Mouse (Mus musculus) adrenal gland, postnatal 0 days (tissue): ENCODE measurements around the gene Pnpla7. TPM values are rescaled to one million over a fixed set of nuclear protein-coding genes. Genes with fewer than 3 reads are reported as not detected.

Experiments used
- microRNA-seq: library from miRNA; unstranded; fragments of <30 nt; microRNA quantifications from one replicate; pipeline ENCODE4, GENCODE M21; 2016; ENCODE audit warnings: borderline replicate concordance; ENCODE audit not compliant: insufficient number of aligned reads
- polyA plus RNA-seq: library from polyadenylated mRNA; unstranded; fragments of >200 nt; fragmentation: Nextera tagmentation; extraction: Ambion mirVana; gene quantifications from 2 replicates; pipeline ENCODE4 v1.2.1, GENCODE M21; 2015

Gene Pnpla7
- polyA plus RNA-seq, result 10.8 and 21.4 TPM in 2 replicates

DNA sequence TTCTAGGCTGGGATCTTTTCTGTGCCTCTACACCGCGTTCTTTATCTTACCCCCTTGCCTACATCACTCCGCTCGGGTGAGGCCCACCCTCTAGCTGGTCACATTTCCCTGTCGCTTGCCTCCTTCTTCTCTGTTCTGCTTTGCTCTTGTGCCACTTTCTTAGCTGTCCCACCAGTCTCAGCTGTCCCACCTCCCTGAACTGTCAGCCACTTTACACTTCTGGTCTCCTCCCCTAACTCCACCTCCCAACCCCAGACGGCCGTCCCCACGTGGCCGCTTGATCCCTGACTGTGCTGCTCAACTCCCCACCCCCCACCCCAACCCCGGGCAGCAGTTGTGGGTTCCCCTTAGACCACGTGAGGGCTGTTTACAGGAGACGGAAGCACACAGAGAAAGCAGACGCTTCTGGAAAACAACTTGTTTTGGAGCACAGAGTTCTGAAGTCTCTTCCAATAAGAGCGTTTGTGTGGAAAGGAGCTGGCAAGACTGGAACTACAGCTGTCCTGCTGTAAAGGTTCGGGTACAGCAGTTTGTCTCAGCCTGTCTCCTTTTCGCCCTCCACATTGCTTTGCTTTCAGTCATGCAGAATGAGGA, at the start of gene Pnpla7:
TSS of gene Pnpla7 (plus strand) at position 330 of the 594 bp plus-strand sequence.

DNA sequence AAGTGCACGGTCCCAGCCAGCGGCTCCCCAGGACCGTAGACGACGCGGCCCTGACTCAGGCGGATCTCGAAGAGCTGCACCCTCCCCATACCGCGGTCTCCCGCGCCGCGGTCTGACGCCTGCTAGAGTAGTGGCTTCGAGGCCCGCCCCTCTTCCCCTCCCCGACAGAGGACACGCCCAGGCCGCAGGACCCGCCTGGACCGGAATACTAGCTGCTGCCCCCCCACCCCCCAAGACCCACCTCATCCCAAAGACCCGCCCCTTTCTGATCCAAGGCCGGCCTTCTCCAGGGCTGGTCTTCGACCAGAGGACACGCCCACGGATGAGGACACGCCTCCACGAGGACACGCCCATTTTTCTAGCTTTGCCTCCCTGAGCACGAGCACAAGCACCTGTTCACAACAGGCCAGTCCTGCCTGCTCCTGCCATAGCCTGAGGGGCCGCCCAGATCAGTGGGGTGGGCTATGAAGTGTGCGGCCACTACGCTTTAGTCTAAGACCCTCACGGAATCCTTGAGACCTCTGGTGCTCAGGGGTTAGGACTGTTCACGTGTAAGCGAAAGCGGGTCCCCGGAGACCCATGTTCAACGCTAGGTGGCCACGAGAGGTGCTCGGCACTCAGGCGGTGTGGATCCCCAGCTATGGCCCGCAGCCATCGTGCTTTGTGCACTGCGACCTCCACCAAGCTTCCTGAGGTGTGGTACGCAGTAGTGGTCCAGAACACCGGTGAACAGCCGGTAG, 40.6 kb upstream of the Pnpla7 start, which contains the start of gene Arrdc1:
TSS of gene Arrdc1 (minus strand) at position 196 of the 740 bp plus-strand sequence.

DNA sequence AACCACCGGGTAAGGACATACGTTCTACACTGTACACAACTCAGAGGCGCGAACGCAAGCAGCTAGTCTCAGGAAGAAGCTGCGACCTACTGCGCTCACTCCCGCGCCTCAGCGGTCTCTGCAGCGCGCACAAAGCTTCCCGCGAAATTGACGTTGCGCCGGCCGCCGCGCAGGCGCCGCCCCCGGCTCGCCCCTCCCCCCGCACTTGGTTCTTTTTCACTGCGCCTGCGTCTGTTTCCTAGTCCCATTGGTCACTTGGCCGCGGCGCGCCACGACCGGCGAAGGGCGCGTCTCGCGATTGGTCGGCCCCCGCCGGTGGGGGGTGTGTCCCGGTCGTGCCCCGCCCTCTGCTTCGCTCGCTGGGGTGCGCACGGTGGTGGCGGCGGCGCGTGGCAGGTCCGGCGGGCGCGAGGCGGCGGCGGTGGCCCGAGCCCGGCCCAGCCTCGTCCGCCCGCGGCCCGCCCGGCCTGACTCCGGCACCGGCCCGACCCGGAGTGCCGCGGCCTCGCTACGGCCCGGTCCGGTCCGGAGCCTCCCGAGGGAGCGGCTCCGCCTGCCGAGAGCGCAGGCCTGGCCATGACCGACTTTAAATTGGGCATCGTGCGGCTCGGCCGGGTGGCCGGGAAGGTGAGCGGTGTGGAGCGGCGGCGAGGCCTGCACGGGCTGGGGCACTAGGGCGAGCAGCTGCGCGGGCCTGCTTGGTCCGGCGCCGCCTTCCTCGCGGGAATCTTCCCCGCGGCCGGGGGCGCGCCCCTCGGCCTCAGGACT, 26.2 kb upstream of the Pnpla7 start, which contains the start of gene Zmynd19:
TSS of gene Zmynd19 (plus strand) at position 372 of the 768 bp plus-strand sequence.

DNA sequence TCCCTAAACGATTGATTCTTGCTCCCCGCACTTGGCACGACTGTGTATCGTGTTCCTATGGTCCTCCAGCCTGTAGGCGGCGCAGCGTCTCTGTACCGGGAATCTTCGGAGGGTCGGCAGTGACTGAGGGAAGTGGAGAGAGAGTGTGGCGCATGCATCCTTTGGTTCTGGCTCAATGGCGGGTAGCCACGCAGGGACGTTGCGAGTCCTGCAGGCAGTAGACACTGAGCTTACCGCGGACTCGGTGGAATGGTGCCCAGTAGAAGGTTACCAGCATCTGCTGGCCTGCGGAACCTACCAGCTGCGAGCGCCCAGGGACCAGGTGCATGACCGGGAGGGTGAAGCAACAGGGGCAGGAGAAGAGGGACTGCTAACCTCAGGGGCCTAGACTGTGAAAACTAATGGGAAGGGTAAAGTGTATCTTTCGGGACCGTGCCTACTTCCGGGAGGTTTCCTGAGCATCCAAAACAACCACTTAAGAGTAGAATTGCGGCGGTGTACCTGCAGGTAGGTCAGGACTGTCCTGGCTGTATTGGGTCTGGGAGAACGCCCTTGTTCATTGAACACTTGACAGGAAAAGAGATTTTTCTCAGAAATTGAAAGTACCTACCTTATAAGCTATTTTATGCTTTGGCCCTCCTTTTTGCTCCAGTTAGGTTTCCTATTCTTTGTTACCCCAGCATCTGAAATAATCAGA, 13.4 kb upstream of the Pnpla7 start, which contains the start of gene Dph7:
TSS of gene Dph7 (plus strand) at position 97 of the 697 bp plus-strand sequence.

DNA sequence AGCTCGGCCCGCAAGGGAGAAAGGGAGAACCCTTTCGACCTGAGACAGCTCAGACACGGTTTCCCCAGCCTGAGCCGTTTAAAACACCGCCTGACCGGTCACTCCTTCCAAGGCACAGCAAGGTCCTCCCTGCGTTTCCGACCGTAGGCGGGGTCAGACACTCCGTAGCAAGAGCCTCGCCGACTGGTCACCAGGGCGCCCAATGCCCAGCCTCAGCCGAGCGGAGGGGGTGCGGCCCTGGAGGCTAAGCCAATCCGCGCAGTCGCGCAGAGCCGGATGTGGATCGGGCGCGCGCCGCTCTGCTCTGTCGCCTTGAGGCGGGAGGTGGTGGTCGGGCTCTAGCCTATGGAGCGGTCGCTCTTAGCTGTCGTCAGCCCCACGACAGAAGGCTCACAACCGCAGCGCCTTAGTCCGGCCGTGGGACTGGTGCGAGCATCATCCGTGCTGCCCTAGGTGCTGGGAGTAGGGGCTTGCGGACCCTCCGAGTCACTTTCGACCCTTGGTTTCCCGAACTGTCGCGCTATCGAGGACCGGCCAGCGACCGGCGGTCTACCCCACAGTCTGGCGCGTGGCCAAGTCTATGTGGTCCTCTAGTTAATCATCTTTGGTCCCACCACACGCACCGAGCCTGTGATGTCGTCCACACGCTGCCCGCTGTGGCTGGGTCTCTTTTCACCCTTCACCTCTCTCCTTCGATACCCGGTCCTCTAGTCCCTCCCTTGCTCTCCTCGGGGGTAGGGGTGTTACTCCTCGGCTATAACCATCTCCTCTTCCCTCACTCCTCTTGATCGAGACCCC, 728 bp upstream of the Pnpla7 start, which contains the start of gene Mrpl41:
TSS of gene Mrpl41 (minus strand) at position 193 of the 798 bp plus-strand sequence.

DNA sequence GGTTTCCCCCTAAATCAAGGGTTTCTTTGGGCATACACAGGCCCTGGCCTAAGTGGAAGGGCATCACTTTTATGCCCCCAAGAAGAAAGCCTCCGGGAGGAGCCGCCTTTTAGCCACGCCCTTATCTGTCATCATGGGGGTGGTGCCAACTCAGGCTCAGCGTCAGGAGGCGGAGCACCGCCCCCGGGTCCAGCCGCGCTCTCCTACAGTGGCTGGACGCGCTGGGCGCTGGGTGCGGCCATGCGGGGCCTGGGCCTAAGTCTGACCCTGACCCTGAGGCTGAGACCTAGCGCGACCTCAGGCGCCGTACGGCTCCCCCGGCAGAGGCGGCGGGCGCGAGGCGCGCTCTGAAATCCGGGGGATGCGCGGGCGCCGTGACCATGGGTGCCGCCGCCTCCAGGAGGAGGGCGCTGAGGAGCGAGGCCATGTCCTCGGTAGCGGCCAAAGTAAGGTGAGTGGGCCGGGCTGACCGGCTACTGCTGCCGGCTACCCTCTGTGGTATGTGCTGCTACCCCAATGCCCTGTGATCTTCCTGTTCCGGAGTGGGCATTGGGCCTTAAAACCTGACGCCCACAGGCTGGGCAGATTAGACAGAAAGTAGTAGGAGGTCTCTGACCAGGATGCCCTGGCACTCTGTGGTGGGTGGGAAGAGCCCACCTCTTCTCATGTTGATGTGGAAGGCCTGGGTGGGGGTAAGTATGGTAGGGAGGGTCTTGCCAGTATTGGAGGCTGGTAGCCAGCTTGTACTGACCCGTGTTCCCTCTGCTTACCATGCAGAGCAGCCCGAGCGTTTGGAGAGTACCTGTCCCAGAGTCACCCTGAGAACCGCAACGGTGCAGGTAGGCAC, 78.6 kb downstream of the Pnpla7 start, which contains the start of gene Nsmf:
TSS of gene Nsmf (plus strand) at position 135 of the 847 bp plus-strand sequence.

DNA sequence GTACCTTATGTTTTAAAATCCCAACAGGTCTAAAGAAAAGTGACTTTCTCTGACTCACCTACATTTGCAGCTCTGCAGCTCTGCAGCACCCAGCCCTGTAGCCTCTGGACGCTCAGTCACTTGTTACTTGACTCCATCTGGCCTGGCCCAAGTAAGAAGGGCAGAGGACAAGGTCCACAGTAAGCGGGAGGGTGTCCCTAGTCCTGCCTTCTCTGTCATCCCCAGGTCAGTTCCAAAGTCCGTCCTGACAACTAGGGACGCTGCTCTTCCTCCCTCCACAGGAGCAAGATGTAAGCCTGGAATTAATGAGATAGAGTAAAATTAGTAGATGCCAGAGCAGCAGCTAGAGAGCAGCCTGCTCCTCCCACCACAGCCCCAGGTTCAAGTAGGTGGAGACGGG, 104.2 kb downstream of the Pnpla7 start, which contains the start of gene Entpd8:
TSS of gene Entpd8 (plus strand) at position 229 of the 400 bp plus-strand sequence.

DNA sequence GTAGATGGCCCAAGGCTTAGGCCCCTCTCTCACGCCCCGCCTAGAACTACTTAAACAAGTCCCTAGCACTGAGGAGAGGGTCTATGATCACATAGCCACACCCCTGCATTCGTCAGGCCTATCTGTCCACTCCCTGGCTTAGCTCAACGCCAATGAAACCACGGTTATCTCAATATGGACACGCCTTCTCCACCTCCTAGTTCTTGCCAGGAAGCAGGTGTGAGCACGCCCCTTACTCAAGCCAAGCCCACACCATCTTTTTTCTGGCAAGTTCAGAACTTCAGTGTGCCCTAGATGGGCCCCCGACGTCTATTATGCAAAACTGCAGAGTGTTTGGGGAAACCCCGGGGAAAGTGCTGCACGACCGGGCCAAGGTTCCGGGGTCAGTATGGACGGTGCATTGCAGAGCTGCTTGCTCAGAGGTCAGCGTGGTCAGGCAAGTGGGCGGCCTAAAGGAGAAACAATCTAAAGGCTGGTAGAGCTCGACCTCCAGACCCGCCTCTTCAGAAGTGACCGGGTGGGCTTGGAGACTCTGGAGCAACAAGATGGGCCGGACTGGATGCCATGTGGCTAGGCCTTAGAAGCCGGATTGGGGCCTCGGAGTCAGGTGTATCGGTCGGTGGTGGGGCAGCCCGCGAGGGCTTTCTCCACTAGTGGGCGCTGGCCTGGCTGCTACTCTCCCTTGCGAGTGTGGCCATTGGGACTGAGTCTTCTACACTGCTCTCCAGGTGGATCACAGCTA, 119.4 kb downstream of the Pnpla7 start, which contains the start of gene Noxa1:
TSS of gene Noxa1 (minus strand) at position 41 of the 742 bp plus-strand sequence.

Small RNAs within 50 kb of the gene (microRNA-seq; reads per million reads assigned to microRNA genes)
- gene Gm22875 (not detected), gene Gm24328 (not detected), gene Mir7664 (not detected)

Other genes with a start within 250 kb of the Pnpla7 start
- gene Cacna1b, start 212.9 kb upstream of the Pnpla7 start, polyA plus RNA-seq, result 1.2 and 2.8 TPM in 2 replicates
- gene Ehmt1, start 56.4 kb upstream of the Pnpla7 start, polyA plus RNA-seq, result 25.3 and 32.7 TPM in 2 replicates
- 26.7 and 33.1 TPM in 2 replicates for gene Arrdc1, start 40.8 kb upstream of the Pnpla7 start, polyA plus RNA-seq
- gene Zmynd19, start 26.2 kb upstream of the Pnpla7 start, polyA plus RNA-seq, result 8.9 and 9.8 TPM in 2 replicates
- gene Dph7, start 13.6 kb upstream of the Pnpla7 start, polyA plus RNA-seq, result 15.2 and 25.2 TPM in 2 replicates
- 270 and 363 TPM in 2 replicates for gene Mrpl41, start 935 bp upstream of the Pnpla7 start, polyA plus RNA-seq
- gene Nsmf, start 78.3 kb downstream of the Pnpla7 start, polyA plus RNA-seq, result 54.6 and 57.0 TPM in 2 replicates
- gene Entpd8, start 104.3 kb downstream of the Pnpla7 start, polyA plus RNA-seq, result 0.36 and 0.76 TPM in 2 replicates
- gene Noxa1, start 119.1 kb downstream of the Pnpla7 start, polyA plus RNA-seq, result 0.17 TPM in 2 replicates
- gene Nrarp, start 204.7 kb downstream of the Pnpla7 start, polyA plus RNA-seq, result 5.6 and 6.7 TPM in 2 replicates
- gene Tor4a, start 220.9 kb downstream of the Pnpla7 start, polyA plus RNA-seq, result 14.6 and 20.3 TPM in 2 replicates
- gene Nelfb, start 235.5 kb downstream of the Pnpla7 start, polyA plus RNA-seq, result 47.4 and 61.9 TPM in 2 replicates
- not detected in 2 replicates for gene Stpg3, start 238.6 kb downstream of the Pnpla7 start, polyA plus RNA-seq
- 0.12 and 0.58 TPM in 2 replicates for gene Fam166a, start 242.7 kb downstream of the Pnpla7 start, polyA plus RNA-seq
- 217 and 219 TPM in 2 replicates for gene Tubb4b, start 248.7 kb downstream of the Pnpla7 start, polyA plus RNA-seq